Mouse (Mus musculus) hindbrain, embryonic 15.5 days (tissue): ENCODE measurements around the gene Gapvd1. TPM values are rescaled to one million over a fixed set of nuclear protein-coding genes. Genes with fewer than 3 reads are reported as not detected.
A peak's percentile ranks its signal among the peaks of the same experiment; 100 is the strongest.
"Not testable (repeated sequence)": the region's sequence is repeated elsewhere in the genome, so short reads cannot be mapped to it uniquely, and the experiment has no call there.

Source experiments
- ATAC-seq: fragments of 200-750 bp; cut with Nextera tagmentation; 2 replicates; pipeline ENCODE4 v1.8.0; 2017; ENCODE audit warnings: low read depth, moderate number of reproducible peaks, moderate TSS enrichment; ENCODE audit not compliant: low FRiP score
- H3K27ac ChIP-seq: fragments of 300-500 bp; sonication (generic); replicated peaks from 2 replicates; pipeline ENCODE4 v1.5.1; 2015; ENCODE audit warnings: mild to moderate bottlenecking, inconsistent platforms
- H3K27me3 ChIP-seq: fragments of 300-500 bp; sonication (generic); 2 replicates; pipeline ENCODE4 v1.6.1; 2015; ENCODE audit warnings: control low read depth, inconsistent platforms
- H3K36me3 ChIP-seq: fragments of 300-500 bp; sonication (generic); 2 replicates; pipeline ENCODE4 v1.6.1; 2015; ENCODE audit warnings: control low read depth, inconsistent platforms
- H3K4me1 ChIP-seq: fragments of 300-500 bp; sonication (generic); replicated peaks from 2 replicates; pipeline ENCODE4 v1.6.1; 2015; ENCODE audit warnings: control low read depth, inconsistent platforms
- H3K4me2 ChIP-seq: fragments of 300-500 bp; sonication (generic); 2 replicates; pipeline ENCODE4 v1.6.1; 2015; ENCODE audit warnings: moderate library complexity, mild to moderate bottlenecking, inconsistent platforms
- H3K4me3 ChIP-seq: fragments of 300-500 bp; sonication (generic); 2 replicates; pipeline ENCODE4 v1.5.1; 2015; ENCODE audit warnings: mild to moderate bottlenecking, inconsistent platforms
- H3K9ac ChIP-seq: fragments of 300-500 bp; sonication (generic); 2 replicates; pipeline ENCODE4 v1.6.1; 2015; ENCODE audit warnings: inconsistent platforms
- H3K9me3 ChIP-seq: fragments of 300-500 bp; sonication (generic); 2 replicates; pipeline ENCODE4 v1.6.1; 2016; ENCODE audit warnings: control low read depth, inconsistent platforms
- WGBS: fragments of 180-500 bp; shearing (Covaris S2); methylation state at CpG from one replicate; pipeline ENCODE4 v1.1.7; 2015; 5-methylcytosine and 5-hydroxymethylcytosine counted together
- polyA plus RNA-seq: library from polyadenylated mRNA; unstranded; fragments of >200 nt; fragmentation: Nextera tagmentation; extraction: Ambion mirVana; gene quantifications from 2 replicates; pipeline ENCODE4 v1.2.1, GENCODE M21; 2015

The Gapvd1 gene
- 106 and 108 TPM in 2 replicates for polyA plus RNA-seq

DNA sequence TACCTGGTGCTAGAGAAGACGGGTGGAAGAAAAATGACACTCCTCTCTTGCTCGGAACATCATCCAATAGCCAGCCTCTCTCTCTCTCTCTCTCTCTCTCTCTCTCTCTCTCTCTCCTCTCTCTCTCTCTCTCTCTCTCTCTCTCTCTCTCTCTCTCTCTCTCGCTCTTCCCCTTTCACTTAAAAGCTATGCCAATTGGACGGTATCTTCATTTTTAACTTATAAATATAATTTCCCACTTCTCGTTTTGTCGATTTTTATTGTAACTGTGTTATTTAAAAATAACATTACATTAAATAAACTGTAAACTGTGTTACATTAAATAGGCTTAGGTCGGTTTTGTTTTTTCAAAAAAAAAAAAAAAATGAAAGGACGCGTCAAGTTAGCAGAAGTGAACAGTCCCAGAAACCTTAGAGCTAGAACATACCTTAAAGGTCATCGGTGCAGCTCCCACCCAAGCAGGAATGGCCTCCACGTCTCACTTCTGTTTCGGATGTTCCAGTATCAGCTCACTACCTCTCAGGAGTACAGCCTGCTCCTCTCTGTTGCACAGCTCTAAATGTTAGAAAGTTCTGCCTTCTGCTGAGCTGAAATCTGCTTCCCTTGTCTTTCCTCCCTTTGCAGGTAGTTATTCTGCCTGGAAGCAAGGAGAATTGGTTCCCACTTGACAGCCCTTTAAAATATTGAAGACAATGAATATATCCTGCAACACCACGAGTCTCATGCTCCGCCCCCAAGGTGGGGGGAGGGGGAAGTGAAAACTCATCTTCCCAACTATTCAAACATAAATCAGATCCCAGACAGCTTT, at the start of gene Gapvd1:
Gapvd1 (minus strand) TSS at position 682 of the 808 bp plus-strand sequence.
- Histone ChIP-seq H3K36me3 (no peaks in the 10 kb centered on the region), H3K4me1 (peaks cover 29% of the 10 kb centered on the region), H3K9me3 (no peaks in the 10 kb centered on the region), H3K4me3 (peak within 1 kb of the TSS; percentile 97), H3K27ac (peak within 1 kb of the TSS; percentile 96), H3K27me3 (no peaks in the 10 kb centered on the region), H3K4me2 (peak within 1 kb of the TSS; percentile 70), H3K9ac (peak within 1 kb of the TSS; percentile 98)
- 1% methylated on average over 13 of the region's 14 CpGs for WGBS
- no peak for ATAC-seq

DNA sequence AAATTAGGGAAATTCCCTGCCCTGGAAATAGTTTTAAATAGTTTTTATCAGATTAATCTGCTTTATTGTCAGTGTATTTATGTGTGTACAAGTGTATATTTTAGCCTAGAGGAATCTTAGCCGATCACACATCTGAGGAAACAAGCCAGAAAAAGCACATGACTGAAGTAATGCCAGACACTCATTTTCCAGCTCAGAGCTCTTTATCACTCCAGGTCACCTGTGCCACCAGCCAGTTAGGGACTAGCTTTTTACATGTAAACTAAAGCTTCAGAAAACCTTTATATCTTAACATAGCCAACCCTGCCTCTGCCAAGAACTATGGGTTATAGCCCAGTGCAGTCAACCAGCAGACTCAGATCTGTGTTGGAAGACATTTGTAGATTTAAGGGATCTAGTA, 49.8 kb upstream of the Gapvd1 start:
- Histone ChIP-seq H3K27me3 (no peaks in the 10 kb centered on the region), H3K9me3 (no peaks in the 10 kb centered on the region), H3K4me2 (no peak overlapping the region), H3K4me3 (no peak overlapping the region), H3K36me3 (peaks cover 13% of the 10 kb centered on the region), H3K4me1 (peaks cover 19% of the 10 kb centered on the region), H3K27ac (no peak overlapping the region), H3K9ac (no peak overlapping the region)
- WGBS: 79% methylated on average over 1 of the region's 1 CpGs
- ATAC-seq: no peak

DNA sequence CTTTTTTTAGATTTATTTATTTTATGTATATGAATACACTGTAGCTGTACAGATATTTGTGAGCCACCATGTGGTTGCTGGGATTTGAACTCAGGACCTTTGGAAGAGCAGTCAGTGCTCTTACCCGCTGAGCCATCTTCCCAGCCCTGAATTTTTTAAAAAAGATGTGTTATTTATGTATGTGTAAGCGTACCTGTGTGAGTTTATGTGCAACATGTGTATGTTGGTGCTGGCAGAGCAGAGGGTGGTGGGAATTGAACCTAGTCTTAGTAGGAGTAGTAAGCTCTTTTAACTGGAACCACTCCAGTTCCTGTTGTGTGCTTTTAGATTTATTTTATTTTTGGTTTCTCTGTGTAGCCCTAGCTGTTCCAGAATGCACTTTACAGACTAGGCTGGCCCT, 49.1 kb upstream of the Gapvd1 start:
- H3K27me3 ChIP-seq: no peaks in the 10 kb centered on the region
- no peaks in the 10 kb centered on the region for H3K9me3 ChIP-seq
- WGBS: 96% methylated on average over 2 of the region's 2 CpGs
- H3K4me3 ChIP-seq: no peak overlapping the region
- H3K9ac ChIP-seq: no peak overlapping the region
- 0 out of 2 replicates have a peak overlapping the region, but pooled peaks have one; percentile 75 for H3K4me2 ChIP-seq
- no peak for ATAC-seq
- no peak overlapping the region for H3K27ac ChIP-seq
- H3K4me1 ChIP-seq: peaks cover 21% of the 10 kb centered on the region
- peaks cover 13% of the 10 kb centered on the region for H3K36me3 ChIP-seq

DNA sequence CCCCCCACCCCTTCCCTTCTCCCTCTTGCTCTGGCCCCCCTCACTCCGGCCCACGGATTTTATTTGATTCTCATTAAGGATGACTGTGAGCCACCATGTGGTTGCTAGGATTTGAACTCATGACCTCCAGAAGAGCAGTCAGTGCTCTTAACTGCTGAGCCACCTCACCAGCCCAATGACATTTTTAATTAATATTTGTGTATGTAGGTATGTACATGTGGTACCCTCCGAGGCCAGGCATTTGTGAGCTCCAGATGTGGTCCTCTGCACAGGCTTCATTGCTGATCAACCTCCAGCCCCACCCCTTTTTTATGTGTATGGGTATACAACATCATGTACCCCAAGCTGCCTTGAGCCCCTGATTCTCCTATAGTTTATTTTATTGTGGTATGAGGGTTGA, 48.7 kb upstream of the Gapvd1 start:
- no peaks in the 10 kb centered on the region for H3K27me3 ChIP-seq
- ATAC-seq: no peak
- H3K4me1 ChIP-seq: peaks cover 24% of the 10 kb centered on the region
- peak overlapping the region; percentile 75 for H3K4me2 ChIP-seq
- no peak overlapping the region for H3K27ac ChIP-seq
- WGBS: 72% methylated on average over 3 of the region's 3 CpGs
- H3K4me3 ChIP-seq: peak overlapping the region; percentile 12; the same call in 1 of the 2 replicates
- H3K9ac ChIP-seq: 0 out of 2 replicates have a peak overlapping the region, but pooled peaks have one; percentile 25
- peaks cover 11% of the 10 kb centered on the region for H3K36me3 ChIP-seq
- H3K9me3 ChIP-seq: no peaks in the 10 kb centered on the region

DNA sequence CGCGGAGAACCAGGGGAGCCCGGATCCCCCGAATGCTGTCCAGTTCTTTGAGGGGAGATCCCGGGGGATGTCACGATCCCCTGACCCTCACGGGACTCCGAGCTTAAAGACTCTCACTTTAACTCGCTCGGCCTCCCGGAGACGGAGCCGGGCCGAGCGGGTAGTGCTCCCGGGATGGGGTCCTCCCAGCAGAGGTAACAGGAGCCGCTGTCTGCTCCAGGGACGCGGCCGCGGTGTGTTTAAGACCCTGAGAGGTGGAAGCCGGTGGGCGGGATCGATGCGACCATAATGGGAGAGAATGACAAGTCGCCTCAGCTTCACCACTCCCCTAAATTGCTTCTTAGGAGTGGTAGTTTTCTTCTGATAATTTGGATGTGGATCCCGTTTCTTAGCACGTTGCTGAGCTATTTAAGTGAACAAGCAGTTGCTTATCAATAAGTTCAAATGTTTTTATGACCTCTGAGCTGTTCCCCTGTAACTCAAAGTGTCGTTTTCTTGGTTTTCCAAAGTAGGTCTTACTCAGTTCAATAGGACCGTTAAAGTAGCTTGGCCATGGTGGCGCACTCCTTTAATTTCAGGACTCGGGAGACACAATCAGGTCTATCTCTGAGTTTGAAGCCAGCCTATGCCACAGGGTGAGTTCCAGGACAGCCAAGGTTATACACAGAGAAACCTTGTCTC, 47.7 kb upstream of the Gapvd1 start:
- WGBS: under 1% methylated on average over 30 of the region's 32 CpGs
- peak; percentile 28; the same call in 1 of the 2 replicates for ATAC-seq

DNA sequence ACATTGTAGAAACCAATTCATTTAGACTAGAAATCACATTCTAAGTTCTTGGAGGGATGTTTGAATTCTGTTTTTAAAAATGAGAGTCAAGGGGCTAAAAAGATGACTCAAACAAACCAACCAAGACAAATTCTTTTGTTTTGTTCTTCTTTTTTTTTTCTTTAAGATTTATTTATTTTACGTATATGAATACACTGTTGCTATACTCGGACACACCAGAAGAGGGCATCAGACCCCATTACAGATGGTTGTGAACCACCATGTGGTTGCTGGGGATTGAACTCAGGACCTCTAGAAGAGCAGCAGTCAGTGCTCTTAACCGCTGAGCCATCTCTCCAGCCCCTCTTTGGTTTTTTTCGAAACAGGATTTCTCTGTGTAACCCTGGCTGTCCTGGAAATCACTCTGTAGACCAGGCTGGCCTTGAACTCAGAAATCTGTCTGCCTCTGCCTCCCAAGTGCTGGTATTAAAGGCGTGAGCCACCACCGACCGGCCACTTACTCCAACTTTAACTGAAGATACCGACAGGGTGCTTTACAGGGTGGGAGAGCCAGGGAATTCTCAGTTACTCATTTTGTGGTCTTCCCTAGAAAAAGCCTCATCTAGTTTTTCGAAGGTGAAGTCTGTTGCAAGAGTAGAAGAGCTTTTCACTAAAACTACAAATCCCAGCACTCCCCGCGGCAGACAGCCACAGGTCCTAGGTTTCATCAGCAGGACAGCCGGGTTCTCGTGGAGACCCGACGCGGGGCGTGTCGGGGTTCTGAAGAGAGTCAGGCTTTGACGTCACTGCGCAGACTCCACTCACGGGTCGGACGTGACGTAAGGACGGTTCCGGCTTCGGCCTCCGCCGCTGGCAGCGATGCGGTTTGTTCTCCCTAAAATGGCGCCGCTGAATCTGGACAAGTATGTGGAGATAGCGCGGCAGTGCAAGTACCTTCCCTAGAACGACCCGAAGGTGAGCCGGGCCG, 46.8 kb upstream of the Gapvd1 start:
- peaks cover 24% of the 10 kb centered on the region for H3K4me1 ChIP-seq
- H3K27ac ChIP-seq: peak overlapping the region; percentile 90
- H3K4me2 ChIP-seq: peak overlapping the region; percentile 75
- no peaks in the 10 kb centered on the region for H3K9me3 ChIP-seq
- peak overlapping the region; percentile 87 for H3K9ac ChIP-seq
- WGBS: 5% methylated on average over 39 of the region's 39 CpGs
- ATAC-seq: peak; percentile 97
- H3K36me3 ChIP-seq: 0 out of 2 replicates have a peak, but pooled peaks cover 2% of the 10 kb centered on the region
- no peaks in the 10 kb centered on the region for H3K27me3 ChIP-seq
- H3K4me3 ChIP-seq: peak overlapping the region; percentile 77

More for the DNA sequence above, 47.7 kb upstream of the Gapvd1 start:
- peak overlapping the region; percentile 90 for H3K27ac ChIP-seq
- H3K4me2 ChIP-seq: peak overlapping the region; percentile 75
- H3K27me3 ChIP-seq, H3K9me3 ChIP-seq, H3K36me3 ChIP-seq: not testable (repeated sequence)
- H3K9ac ChIP-seq: peak overlapping the region; percentile 87
- H3K4me1 ChIP-seq: peaks cover 24% of the 10 kb centered on the region
- H3K4me3 ChIP-seq: peak overlapping the region; percentile 77

DNA sequence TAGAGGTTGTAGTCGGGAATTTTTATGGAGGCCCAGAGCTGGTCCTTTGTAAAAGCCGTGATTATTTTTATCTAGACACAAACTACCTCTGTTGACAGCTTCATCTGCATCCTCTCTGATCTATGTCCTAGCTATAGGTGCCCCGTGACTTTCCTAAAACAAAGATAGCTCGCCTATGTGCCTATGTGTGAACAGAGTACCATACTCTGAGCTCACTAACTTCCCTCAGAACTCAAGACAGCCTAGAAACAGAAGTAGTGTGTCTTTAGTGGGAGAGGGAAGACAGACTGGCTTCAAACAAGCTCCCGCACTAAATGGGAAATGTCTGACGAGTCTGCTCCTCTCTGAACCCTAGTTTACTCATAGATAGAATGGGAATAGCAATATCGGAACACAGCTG, 45.3 kb upstream of the Gapvd1 start:
- Histone ChIP-seq H3K4me2 (no peak overlapping the region; the same call in 1 of the 2 replicates), H3K9ac (no peak overlapping the region), H3K27ac (no peak overlapping the region), H3K36me3 (0 out of 2 replicates have a peak, but pooled peaks cover 2% of the 10 kb centered on the region), H3K9me3 (no peaks in the 10 kb centered on the region), H3K4me3 (peak overlapping the region; percentile 63; the same call in 1 of the 2 replicates), H3K27me3 (no peaks in the 10 kb centered on the region), H3K4me1 (peaks cover 24% of the 10 kb centered on the region)
- no peak for ATAC-seq
- WGBS: 81% methylated on average over 7 of the region's 7 CpGs

DNA sequence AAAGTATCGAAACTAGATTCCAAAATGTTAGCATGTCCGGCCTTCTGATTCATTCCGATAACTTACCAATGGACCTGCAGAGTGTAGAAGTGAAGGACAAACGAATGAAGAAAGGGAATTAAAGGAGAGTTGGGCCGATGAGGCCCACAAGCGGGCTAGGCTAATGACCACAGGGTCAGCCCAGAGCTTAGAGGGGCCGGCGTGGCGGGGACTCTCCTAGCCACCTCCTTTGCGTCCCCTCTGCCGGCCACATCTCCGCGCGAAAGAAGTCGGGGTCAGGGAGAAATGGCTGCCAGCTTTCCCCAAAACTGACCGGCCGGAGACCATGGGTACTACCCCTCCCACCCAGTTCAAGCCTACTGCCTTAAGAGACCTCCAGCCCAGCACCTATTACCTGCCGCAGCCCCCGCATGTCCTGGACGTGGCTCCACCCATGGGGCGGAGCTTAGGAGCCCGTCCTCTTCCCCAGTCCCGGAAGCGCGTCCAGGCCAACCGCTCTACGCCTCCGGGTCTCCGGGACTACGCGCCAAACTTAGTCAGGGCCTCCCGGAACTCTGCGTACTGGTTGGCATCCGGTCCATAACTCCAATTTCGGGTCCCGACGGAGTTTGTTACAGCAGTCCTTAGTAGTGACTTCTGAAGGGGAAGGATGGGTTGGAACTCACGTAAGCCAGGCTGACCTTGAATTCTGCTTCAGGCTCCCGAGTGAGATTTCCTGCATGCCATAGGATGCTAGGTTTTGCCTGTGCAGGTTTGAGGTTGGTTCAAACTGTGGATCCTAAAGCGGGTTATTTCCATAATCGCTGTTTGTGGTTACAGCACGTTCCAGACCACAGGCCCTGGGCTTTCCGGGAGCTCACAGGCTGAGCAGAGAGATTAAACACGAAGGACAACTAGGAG, 44.6 kb upstream of the Gapvd1 start, which contains the start of gene Rabepk:
Rabepk (minus strand) TSS at position 556 of the 900 bp plus-strand sequence.
- Histone ChIP-seq H3K36me3 (no peaks in the 10 kb centered on the region), H3K27me3 (no peaks in the 10 kb centered on the region), H3K4me3 (peak within 1 kb of the TSS; percentile 63), H3K27ac (peak within 1 kb of the TSS; percentile 46), H3K9ac (peak within 1 kb of the TSS; percentile 59), H3K9me3 (no peaks in the 10 kb centered on the region), H3K4me2 (peak within 1 kb of the TSS; percentile 71), H3K4me1 (peaks cover 21% of the 10 kb centered on the region)
- 5% methylated on average over 44 of the region's 44 CpGs for WGBS
- peak; percentile 55 for ATAC-seq

DNA sequence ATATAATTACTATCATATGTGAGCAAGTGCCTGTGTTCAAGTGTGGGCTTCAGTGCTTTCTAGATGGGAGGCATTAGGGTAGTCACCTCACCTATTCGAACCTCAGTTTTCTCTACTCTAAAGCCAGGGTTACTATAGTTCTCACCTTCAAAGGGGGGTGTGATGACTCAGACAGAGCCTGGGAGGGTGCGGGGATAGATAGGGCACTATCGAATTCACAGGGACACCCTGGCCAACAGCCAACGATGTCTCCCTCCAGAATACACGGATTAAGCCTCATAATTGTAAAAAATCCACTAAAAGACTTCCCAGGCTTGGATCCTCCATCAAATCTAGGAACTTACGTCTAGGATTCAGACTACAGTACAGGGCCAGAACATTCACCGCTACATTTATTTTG, 40.4 kb upstream of the Gapvd1 start:
- Histone ChIP-seq H3K9me3 (no peaks in the 10 kb centered on the region), H3K27ac (no peak overlapping the region), H3K36me3 (0 out of 2 replicates have a peak, but pooled peaks cover 2% of the 10 kb centered on the region), H3K27me3 (no peaks in the 10 kb centered on the region), H3K4me2 (no peak overlapping the region), H3K4me3 (no peak overlapping the region), H3K9ac (no peak overlapping the region), H3K4me1 (peaks cover 9% of the 10 kb centered on the region)
- WGBS: 94% methylated on average over 7 of the region's 7 CpGs
- no peak for ATAC-seq

DNA sequence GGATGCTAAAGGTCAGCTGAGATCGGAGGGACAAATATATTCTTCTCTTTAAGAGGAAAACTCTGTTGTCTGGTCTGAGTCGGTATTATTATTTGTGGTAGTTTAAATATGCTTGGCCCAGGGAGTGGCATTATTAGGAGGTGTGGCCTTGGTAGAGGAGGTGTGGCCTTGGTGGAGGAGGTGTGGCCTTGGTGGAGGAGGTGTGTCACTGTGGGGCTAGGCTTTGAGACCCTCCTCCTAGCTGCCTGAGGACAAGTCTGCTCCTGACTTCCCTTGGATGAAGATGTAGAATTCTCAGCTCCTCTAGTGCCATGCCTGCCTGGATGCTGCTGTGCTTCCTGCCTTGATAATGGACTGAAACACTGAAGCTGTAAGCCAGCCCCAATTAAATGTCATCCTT, 39.5 kb upstream of the Gapvd1 start:
- peaks cover 6% of the 10 kb centered on the region for H3K4me1 ChIP-seq
- no peak for ATAC-seq
- no peak overlapping the region for H3K27ac ChIP-seq
- H3K36me3 ChIP-seq: 0 out of 2 replicates have a peak, but pooled peaks cover 4% of the 10 kb centered on the region
- no peak overlapping the region for H3K4me2 ChIP-seq
- no peaks in the 10 kb centered on the region for H3K27me3 ChIP-seq
- no peak overlapping the region for H3K9ac ChIP-seq
- H3K4me3 ChIP-seq: no peak overlapping the region
- H3K9me3 ChIP-seq: no peaks in the 10 kb centered on the region
- 95% methylated on average over 2 of the region's 2 CpGs for WGBS
